Mouse (Mus musculus) forebrain, embryonic 11.5 days (tissue): ENCODE data around the gene Atrn. TPM values are rescaled to one million over a fixed set of nuclear protein-coding genes. Genes with fewer than 3 reads are reported as not detected.

Experiments
- ATAC-seq: fragments of 200-750 bp; cut with Nextera tagmentation; replicated peaks from 2 replicates; pipeline ENCODE4 v1.8.0; 2017; ENCODE audit warnings: moderate TSS enrichment; ENCODE audit not compliant: low FRiP score
- DNase-seq: peaks from one replicate; pipeline ENCODE4 v3.0.0-alpha.2; 2017; ENCODE audit warnings: low spot score
- H3K27ac ChIP-seq: fragments of 300-500 bp; sonication (generic); 2 replicates; pipeline ENCODE4 v1.5.1; 2014; ENCODE audit warnings: low read depth, low read length
- H3K27me3 ChIP-seq: fragments of 300-500 bp; sonication (generic); 2 replicates; pipeline ENCODE4 v1.6.1; 2014; ENCODE audit warnings: mild to moderate bottlenecking, low read length, mixed read lengths; ENCODE audit not compliant: control insufficient read depth, insufficient read depth
- H3K36me3 ChIP-seq: fragments of 300-500 bp; sonication (generic); 2 replicates; pipeline ENCODE4 v1.6.1; 2014; ENCODE audit warnings: mild to moderate bottlenecking, low read length, moderate library complexity, mixed read lengths; ENCODE audit not compliant: control insufficient read depth, insufficient read depth
- H3K4me1 ChIP-seq: fragments of 300-500 bp; sonication (generic); replicated peaks from 2 replicates; pipeline ENCODE4 v1.6.1; 2014; ENCODE audit warnings: low read length, mixed read lengths; ENCODE audit not compliant: control insufficient read depth, insufficient read depth
- H3K4me2 ChIP-seq: fragments of 300-500 bp; sonication (generic); 2 replicates; pipeline ENCODE4 v1.6.1; 2014; ENCODE audit warnings: low read depth, mild to moderate bottlenecking, low read length, moderate library complexity, mixed read lengths; ENCODE audit not compliant: severe bottlenecking
- H3K4me3 ChIP-seq: fragments of 300-500 bp; sonication (generic); 2 replicates; pipeline ENCODE4 v1.5.1; 2014; ENCODE audit warnings: low read depth, low read length
- H3K9ac ChIP-seq: fragments of 300-500 bp; sonication (generic); 2 replicates; pipeline ENCODE4 v1.6.1; 2014; ENCODE audit warnings: low read length
- H3K9me3 ChIP-seq: fragments of 300-500 bp; sonication (generic); 2 replicates; pipeline ENCODE4 v1.6.1; 2016; ENCODE audit warnings: low read length, mixed read lengths; ENCODE audit not compliant: control insufficient read depth
- WGBS: fragments of 180-500 bp; shearing (Covaris S2); extraction: QIAGEN DNeasy Blood & Tissue Kit; methylation state at CpG from one replicate; pipeline ENCODE4 v1.1.7; 2014; 5-methylcytosine and 5-hydroxymethylcytosine counted together
- polyA plus RNA-seq: library from polyadenylated mRNA; unstranded; fragments of >200 nt; fragmentation: Nextera tagmentation; extraction: Ambion mirVana; gene quantifications from 2 replicates; pipeline ENCODE4 v1.2.1, GENCODE M21; 2014

The Atrn gene
- polyA plus RNA-seq, 1 experiment from 2014 or later: 11.3 TPM

- ATAC-seq: no peak
- no peak overlapping the region for H3K4me2 ChIP-seq
- no peaks in the 10 kb centered on the region for H3K9me3 ChIP-seq
- no peak overlapping the region for H3K9ac ChIP-seq
- H3K4me3 ChIP-seq: no peak overlapping the region
- H3K27me3 ChIP-seq: no peaks in the 10 kb centered on the region
- H3K27ac ChIP-seq: no peak overlapping the region
- H3K4me1 ChIP-seq: no peaks in the 10 kb centered on the region
- no peak for DNase-seq
- no peaks in the 10 kb centered on the region for H3K36me3 ChIP-seq
These were observed 22.2 kb downstream of the Atrn start for GRCm38 (mm10) chr2:130928530-130928929.

GRCm38 (mm10) chr2:130929994-130930393 is 23.7 kb downstream of the Atrn start:
- no peak overlapping the region for H3K4me2 ChIP-seq
- no peaks in the 10 kb centered on the region for H3K36me3 ChIP-seq
- no peak for ATAC-seq
- no peak overlapping the region for H3K27ac ChIP-seq
- no peak for DNase-seq
- H3K9ac ChIP-seq: no peak overlapping the region
- H3K4me3 ChIP-seq: no peak overlapping the region
- H3K4me1 ChIP-seq: no peaks in the 10 kb centered on the region
- WGBS: 92% methylated on average over 5 of the region's 5 CpGs
- H3K9me3 ChIP-seq: no peaks in the 10 kb centered on the region
- H3K27me3 ChIP-seq: no peaks in the 10 kb centered on the region

GRCm38 (mm10) chr2:130932865-130933264 is 26.6 kb downstream of the Atrn start:
- Histone ChIP-seq H3K9ac (no peak overlapping the region), H3K4me1 (no peaks in the 10 kb centered on the region), H3K9me3 (no peaks in the 10 kb centered on the region), H3K4me2 (no peak overlapping the region), H3K36me3 (no peaks in the 10 kb centered on the region), H3K27me3 (no peaks in the 10 kb centered on the region), H3K4me3 (no peak overlapping the region), H3K27ac (no peak overlapping the region)
- WGBS: 91% methylated on average over 12 of the region's 12 CpGs
- ATAC-seq (no peak), DNase-seq (no peak)

- WGBS: 84% methylated on average over 2 of the region's 2 CpGs
- ATAC-seq (no peak), DNase-seq (no peak)
- Histone ChIP-seq H3K9ac (no peak overlapping the region), H3K27me3 (no peaks in the 10 kb centered on the region), H3K4me3 (no peak overlapping the region), H3K27ac (no peak overlapping the region), H3K36me3 (no peaks in the 10 kb centered on the region), H3K4me1 (no peaks in the 10 kb centered on the region), H3K9me3 (no peaks in the 10 kb centered on the region), H3K4me2 (no peak overlapping the region)
These were observed 43.5 kb downstream of the Atrn start for GRCm38 (mm10) chr2:130949781-130950180.

- WGBS: 6% methylated on average over 1 of the region's 1 CpGs
These were observed 44.3 kb downstream of the Atrn start for GRCm38 (mm10) chr2:130950548-130950947.

GRCm38 (mm10) chr2:130958906-130959305 is 52.6 kb downstream of the Atrn start:
- Histone ChIP-seq H3K36me3 (no peaks in the 10 kb centered on the region), H3K4me2 (no peak overlapping the region), H3K27ac (no peak overlapping the region), H3K9me3 (no peaks in the 10 kb centered on the region), H3K4me1 (no peaks in the 10 kb centered on the region), H3K27me3 (no peaks in the 10 kb centered on the region), H3K9ac (no peak overlapping the region), H3K4me3 (no peak overlapping the region)
- DNase-seq (no peak), ATAC-seq (no peak)
- WGBS: 83% methylated on average over 2 of the region's 2 CpGs

More at GRCm38 (mm10) chr2:130950548-130950947, 44.3 kb downstream of the Atrn start:
- Histone ChIP-seq H3K9me3 (no peaks in the 10 kb centered on the region), H3K9ac (no peak overlapping the region), H3K27ac (no peak overlapping the region), H3K27me3 (no peaks in the 10 kb centered on the region), H3K4me1 (no peaks in the 10 kb centered on the region), H3K4me2 (no peak overlapping the region), H3K4me3 (no peak overlapping the region), H3K36me3 (no peaks in the 10 kb centered on the region)
- DNase-seq (peak; percentile 88), ATAC-seq (no peak)

- H3K27ac ChIP-seq: no peak overlapping the region
- no peaks in the 10 kb centered on the region for H3K36me3 ChIP-seq
- H3K4me1 ChIP-seq: no peaks in the 10 kb centered on the region
- ATAC-seq (no peak), DNase-seq (no peak)
- H3K9ac ChIP-seq: no peak overlapping the region
- H3K9me3 ChIP-seq: no peaks in the 10 kb centered on the region
- no peak overlapping the region for H3K4me3 ChIP-seq
- no peak overlapping the region for H3K4me2 ChIP-seq
- H3K27me3 ChIP-seq: no peaks in the 10 kb centered on the region
These were observed 55.6 kb downstream of the Atrn start for GRCm38 (mm10) chr2:130961851-130962250.

- no peaks in the 10 kb centered on the region for H3K27me3 ChIP-seq
- WGBS: 100% methylated on average over 1 of the region's 1 CpGs
- no peak overlapping the region for H3K9ac ChIP-seq
- no peak overlapping the region for H3K4me3 ChIP-seq
- H3K9me3 ChIP-seq: no peaks in the 10 kb centered on the region
- H3K36me3 ChIP-seq: no peaks in the 10 kb centered on the region
- no peak for ATAC-seq
- H3K4me2 ChIP-seq: no peak overlapping the region
- no peaks in the 10 kb centered on the region for H3K4me1 ChIP-seq
- no peak for DNase-seq
- no peak overlapping the region for H3K27ac ChIP-seq
These were observed 58.7 kb downstream of the Atrn start for GRCm38 (mm10) chr2:130965042-130965441.

- ATAC-seq: no peak
These were observed 64.7 kb downstream of the Atrn start for GRCm38 (mm10) chr2:130971030-130971429.

More at GRCm38 (mm10) chr2:130971030-130971429, 64.7 kb downstream of the Atrn start:
- H3K9ac ChIP-seq: no peak overlapping the region
- no peak overlapping the region for H3K4me3 ChIP-seq
- no peaks in the 10 kb centered on the region for H3K27me3 ChIP-seq
- H3K4me1 ChIP-seq: no peaks in the 10 kb centered on the region
- H3K27ac ChIP-seq: no peak overlapping the region
- DNase-seq: no peak
- H3K36me3 ChIP-seq: no peaks in the 10 kb centered on the region
- H3K4me2 ChIP-seq: no peak overlapping the region
- WGBS: 93% methylated on average over 4 of the region's 4 CpGs
- H3K9me3 ChIP-seq: no peaks in the 10 kb centered on the region
